Mouse (Mus musculus) lung, postnatal 36 days (tissue): ENCODE measurements around the gene Slc25a22.
"Not testable (repeated sequence)": the region's sequence is repeated elsewhere in the genome, so short reads cannot be mapped to it uniquely, and the experiment has no call there.

Experiments
- DNase-seq: peaks from one replicate; pipeline ENCODE4 v3.0.0; 2022; ENCODE audit warnings: mixed read lengths

Slc25a22 gene

GRCm38 (mm10) chr7:141408833-141409232 lies 28.9 kb downstream of the Slc25a22 start:
- DNase-seq = peak; percentile 93

- DNase-seq = not testable (repeated sequence)
Measured at GRCm38 (mm10) chr7:141407670-141408069, 30.0 kb downstream of the Slc25a22 start.

- DNase-seq = peak; percentile 56
Measured at GRCm38 (mm10) chr7:141405466-141405865, 32.2 kb downstream of the Slc25a22 start.

- peak; percentile 73 for DNase-seq
Measured at GRCm38 (mm10) chr7:141403305-141403704, 34.4 kb downstream of the Slc25a22 start.

GRCm38 (mm10) chr7:141395348-141395747 lies 42.3 kb downstream of the Slc25a22 start:
- no peak for DNase-seq

- DNase-seq = peak; percentile 84
Measured at GRCm38 (mm10) chr7:141394771-141395170, 42.9 kb downstream of the Slc25a22 start.

- peak; percentile 68 for DNase-seq
Measured at GRCm38 (mm10) chr7:141394158-141394557, 43.5 kb downstream of the Slc25a22 start.

GRCm38 (mm10) chr7:141392552-141393222 lies 45.0 kb downstream of the Slc25a22 start:
- peak; percentile 51 for DNase-seq

GRCm38 (mm10) chr7:141391625-141392551 lies 45.8 kb downstream of the Slc25a22 start, which contains the start of gene Taldo1:
Gene Taldo1, plus strand, starts transcription at chr7:141392199.
- peak; percentile 99 for DNase-seq

- no peak for DNase-seq
Measured at GRCm38 (mm10) chr7:141390326-141391259, 47.1 kb downstream of the Slc25a22 start.

GRCm38 (mm10) chr7:141388487-141389109 lies 49.1 kb downstream of the Slc25a22 start:
- no peak for DNase-seq

- no peak for DNase-seq
Measured at GRCm38 (mm10) chr7:141387807-141388486, 49.7 kb downstream of the Slc25a22 start.

- no peak for DNase-seq
Measured at GRCm38 (mm10) chr7:141381068-141381835, 56.4 kb downstream of the Slc25a22 start.
